Mouse (Mus musculus) embryonic fibroblast, embryonic 13.5 days (primary cell): ENCODE measurements around the gene Hoxd13.

Experiments
- CTCF ChIP-seq: IDR thresholded peaks from 2 replicates; pipeline ENCODE4 v1.5.1; 2011; ENCODE audit warnings: mild to moderate bottlenecking, control low read depth, low read length, moderate library complexity, borderline replicate concordance; ENCODE audit not compliant: insufficient read depth
- POLR2A ChIP-seq: IDR thresholded peaks from 2 replicates; pipeline ENCODE4 v1.6.1; 2011; ENCODE audit warnings: low read depth, mild to moderate bottlenecking, control low read depth, low read length, moderate library complexity

- TF ChIP-seq CTCF, result no peak
- TF ChIP-seq POLR2A, result no peak
Measured at GRCm38 (mm10) chr2:74656632-74657021, 11.5 kb upstream of the Hoxd13 start.
